Mouse (Mus musculus) gastrocnemius, postnatal 36 days (tissue): ENCODE data around the gene Hnrnpm. TPM values are rescaled to one million over a fixed set of nuclear protein-coding genes. Genes with fewer than 3 reads are reported as not detected.
A peak's percentile ranks its signal among the peaks of the same experiment; 100 is the strongest.
"Not testable (repeated sequence)": the region's sequence is repeated elsewhere in the genome, so short reads cannot be mapped to it uniquely, and the experiment has no call there.

ENCODE experiments used
- DNase-seq, 2 experiments: peaks; one replicate each; pipeline ENCODE4 v3.0.0; 2022
- intact Hi-C: fragments of 180-260 bp; cut with DNase I; formaldehyde crosslinking; loops from one replicate; pipeline ENCODE4 v1.15.1; 2025
- total RNA-seq, 2 experiments: library from RNA; stranded (reverse); gene quantifications; 2 replicates each; pipeline ENCODE4 v1.2.3; 2021

Hnrnpm gene
- total RNA-seq, 2 experiments from 2014 or later, result 57.9 to 64.7 TPM

GRCm38 (mm10) chr17:33675452-33675851, 11.2 kb downstream of the Hnrnpm start:
- intact Hi-C loops, result no loop called here
- peak in 1 of 2 experiments; percentile 9 for DNase-seq

GRCm38 (mm10) chr17:33673837-33674236, 12.8 kb downstream of the Hnrnpm start:
- intact Hi-C loops, result no loop called here
- no peak for DNase-seq

- DNase-seq, result no peak
- intact Hi-C loops, result no loop called here
Observed at GRCm38 (mm10) chr17:33669681-33670080, 17.0 kb downstream of the Hnrnpm start.

- intact Hi-C loops, result no loop called here
- no peak for DNase-seq
Observed at GRCm38 (mm10) chr17:33666813-33667212, 19.8 kb downstream of the Hnrnpm start.

DNA sequence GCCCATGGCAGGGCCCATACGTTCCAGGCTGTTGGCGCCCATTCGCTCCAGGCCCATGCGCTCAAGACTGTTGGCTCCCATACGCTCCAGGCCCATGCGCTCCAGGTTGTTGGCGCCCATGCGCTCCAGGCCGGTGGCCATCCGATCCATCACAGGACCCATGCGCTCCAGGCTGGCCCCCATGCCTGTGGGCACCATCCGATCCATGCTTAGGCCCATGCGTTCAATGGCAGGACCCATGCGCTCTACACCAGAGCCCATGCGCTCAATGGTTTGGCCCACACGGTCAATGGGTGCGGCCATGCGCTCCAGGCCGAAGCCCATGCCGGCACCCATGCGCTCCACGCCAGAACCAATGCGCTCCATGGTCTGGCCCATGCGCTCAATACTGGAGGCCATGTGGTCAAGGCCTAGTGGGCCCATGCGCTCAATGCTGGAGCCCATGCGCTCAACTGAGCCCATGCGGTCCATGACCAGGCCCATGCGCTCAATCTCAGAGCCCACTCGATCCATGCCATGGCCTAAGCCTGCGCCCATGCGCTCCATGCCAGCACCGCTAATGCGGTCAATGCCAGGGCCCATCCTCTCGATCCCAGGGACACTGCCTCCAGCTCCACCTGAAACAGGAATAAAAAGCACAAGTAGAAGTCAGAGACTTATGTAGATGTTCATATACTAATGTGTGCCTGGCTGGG, 36.7 kb downstream of the Hnrnpm start:
- DNase-seq, result no peak
- intact Hi-C loops, result no loop called here

DNA sequence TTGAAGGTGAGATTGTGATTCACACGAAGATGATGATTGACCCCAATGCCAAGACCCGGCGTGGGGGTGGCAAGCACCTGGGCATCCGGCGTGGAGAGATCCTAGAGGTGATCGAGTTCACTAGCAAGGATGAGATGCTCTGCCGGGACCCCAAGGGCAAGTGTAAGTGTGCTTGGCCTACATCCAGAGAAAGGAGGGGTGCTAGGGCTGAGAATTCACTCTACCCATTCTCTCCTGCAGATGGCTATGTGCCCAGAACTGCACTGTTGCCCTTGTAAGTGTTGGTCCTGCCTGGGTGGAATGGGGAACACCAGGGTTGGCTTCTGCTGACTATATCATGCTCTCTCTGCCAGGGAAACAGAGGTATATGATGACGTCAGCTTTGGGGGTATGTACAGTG, 41.6 kb downstream of the Hnrnpm start:
- DNase-seq, result no peak
- intact Hi-C loops, result no loop called here

DNA sequence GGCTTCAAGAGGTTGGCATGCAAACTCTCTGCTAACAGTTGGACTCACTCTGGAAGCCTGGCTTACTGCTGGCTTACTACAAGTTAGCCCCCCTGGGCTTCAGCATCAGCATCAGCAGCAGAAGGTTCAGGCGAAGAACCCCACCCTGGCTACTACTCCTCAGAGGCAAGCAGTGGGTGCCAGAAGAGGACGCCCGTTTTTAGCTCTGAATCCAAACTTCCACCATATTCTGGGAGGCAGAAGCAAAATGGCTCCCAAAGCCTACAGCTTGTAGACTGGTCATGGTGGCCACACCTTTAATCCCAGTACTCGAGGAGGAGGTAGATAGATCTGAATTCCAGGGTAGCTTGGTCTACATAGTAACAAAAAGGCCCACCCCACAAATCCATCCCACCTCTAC, 42.6 kb downstream of the Hnrnpm start:
- intact Hi-C loops, result no loop called here
- no peak for DNase-seq

GRCm38 (mm10) chr17:33639743-33640142, 46.9 kb downstream of the Hnrnpm start:
- intact Hi-C loops, result no loop called here
- no peak for DNase-seq

- DNase-seq, result no peak
- intact Hi-C loops, result no loop called here
Observed at GRCm38 (mm10) chr17:33637516-33638276, 49.0 kb downstream of the Hnrnpm start, which contains the start of gene Pram1. Gene Pram1, plus strand, starts transcription at chr17:33638056.

- intact Hi-C loops, result no loop called here
- DNase-seq, result no peak
Observed at GRCm38 (mm10) chr17:33637038-33637437, 49.6 kb downstream of the Hnrnpm start.

DNA sequence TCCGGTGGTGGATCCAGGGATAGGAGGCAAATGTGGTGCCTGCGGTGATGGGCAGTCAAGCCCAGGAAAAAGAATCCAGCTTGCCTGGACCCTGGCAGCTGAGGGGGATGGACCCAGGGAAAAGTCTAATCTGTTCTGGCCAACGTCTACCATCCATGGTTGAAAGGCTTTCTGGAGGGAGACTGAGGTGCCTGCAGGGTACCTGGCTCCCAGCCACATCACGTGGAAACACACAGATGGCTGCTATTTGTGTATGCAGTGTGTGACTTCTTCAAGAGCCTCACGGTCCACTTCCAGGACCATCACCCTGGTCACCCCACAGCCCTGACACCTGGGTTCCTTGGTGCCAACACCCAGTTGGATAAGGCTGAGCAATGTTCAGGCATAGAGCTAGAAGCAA, 54.9 kb downstream of the Hnrnpm start:
- no peak for DNase-seq
- intact Hi-C loops, result no loop called here

DNA sequence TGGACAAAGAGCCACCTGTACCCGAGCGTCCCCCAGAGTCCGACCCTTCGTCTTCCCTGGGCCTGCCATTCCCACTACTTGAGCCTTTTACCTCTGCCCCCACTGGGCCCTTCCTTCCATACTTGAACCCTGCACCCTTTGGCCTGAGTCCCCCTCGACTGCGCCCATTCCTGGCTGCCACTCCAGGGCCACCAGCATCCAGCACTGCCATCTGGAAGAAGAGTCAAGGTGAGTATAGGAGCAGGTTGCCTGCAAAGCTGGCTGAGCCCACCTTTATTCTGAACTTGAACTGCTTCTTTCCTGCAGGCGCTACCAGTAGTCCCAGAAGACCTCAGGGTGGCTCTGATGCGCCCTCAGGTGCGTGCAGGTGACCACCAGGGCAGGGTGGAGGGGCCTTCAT, 55.4 kb downstream of the Hnrnpm start:
- intact Hi-C loops, result no loop called here
- DNase-seq, result no peak

DNA sequence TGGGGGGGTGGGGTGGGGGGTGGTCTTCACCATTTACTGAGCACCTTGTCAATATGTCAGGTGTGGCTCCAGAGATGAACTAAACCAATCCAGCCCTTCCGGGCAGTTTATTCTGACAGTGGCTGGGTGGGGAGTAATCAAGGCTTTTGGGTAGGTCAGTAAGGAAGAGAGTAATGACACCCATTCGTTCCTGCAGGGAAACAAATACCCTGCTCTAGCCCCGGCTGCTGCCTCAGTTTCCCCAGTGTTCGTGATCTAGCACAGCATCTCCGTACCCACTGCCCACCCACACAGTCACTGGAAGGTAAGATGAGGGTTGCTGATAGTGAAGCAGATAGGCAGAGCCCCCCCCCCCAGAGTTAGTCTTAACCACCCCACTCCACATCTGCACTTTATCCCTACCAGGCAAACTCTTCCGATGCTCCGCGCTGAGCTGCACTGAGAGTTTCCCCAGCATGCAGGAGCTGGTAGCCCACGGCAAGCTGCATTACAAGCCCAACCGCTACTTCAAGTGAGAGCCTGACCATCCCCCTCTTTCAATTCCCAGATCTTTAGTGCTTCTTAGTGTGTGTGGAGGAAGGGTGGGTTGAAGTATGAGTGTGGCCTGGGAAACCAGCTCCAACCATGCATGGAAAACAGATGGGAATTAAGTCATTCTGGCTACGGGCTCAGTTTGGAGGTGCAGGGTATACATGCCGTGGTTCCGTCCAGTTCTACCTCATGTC, 56.3 kb downstream of the Hnrnpm start:
- DNase-seq, result no peak
- intact Hi-C loops, result no loop called here

DNA sequence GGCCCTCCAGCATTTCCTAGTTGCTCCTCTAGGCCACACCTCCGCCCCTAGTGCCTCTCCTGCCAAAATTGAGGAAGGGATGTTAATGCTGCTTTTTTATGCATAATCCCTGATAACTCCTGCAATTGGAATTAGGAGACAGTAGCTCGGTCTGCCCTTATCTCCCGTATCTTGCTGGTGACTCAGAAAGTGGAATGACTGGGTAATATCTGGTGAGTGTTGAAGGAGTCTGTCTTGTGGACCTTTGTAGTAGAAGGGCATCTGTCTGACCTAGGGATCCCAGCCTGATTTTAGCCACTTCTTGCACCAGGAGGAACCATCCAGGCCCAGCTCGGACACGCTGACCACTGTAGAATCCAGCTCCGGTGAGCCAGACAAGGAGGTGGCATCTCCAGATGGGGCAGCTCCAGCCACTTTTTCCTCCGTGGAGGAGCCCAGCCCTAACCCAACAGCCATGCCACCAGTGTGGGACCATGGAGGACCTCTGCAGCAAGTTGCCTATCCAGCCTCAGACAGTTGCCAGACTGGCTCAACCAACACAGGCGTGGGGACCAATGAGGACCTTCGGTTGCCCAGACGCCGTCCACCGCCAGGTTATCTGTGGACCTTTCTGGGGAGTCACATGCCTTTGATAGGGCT, 57.1 kb downstream of the Hnrnpm start:
- intact Hi-C loops, result no loop called here
- no peak for DNase-seq

DNA sequence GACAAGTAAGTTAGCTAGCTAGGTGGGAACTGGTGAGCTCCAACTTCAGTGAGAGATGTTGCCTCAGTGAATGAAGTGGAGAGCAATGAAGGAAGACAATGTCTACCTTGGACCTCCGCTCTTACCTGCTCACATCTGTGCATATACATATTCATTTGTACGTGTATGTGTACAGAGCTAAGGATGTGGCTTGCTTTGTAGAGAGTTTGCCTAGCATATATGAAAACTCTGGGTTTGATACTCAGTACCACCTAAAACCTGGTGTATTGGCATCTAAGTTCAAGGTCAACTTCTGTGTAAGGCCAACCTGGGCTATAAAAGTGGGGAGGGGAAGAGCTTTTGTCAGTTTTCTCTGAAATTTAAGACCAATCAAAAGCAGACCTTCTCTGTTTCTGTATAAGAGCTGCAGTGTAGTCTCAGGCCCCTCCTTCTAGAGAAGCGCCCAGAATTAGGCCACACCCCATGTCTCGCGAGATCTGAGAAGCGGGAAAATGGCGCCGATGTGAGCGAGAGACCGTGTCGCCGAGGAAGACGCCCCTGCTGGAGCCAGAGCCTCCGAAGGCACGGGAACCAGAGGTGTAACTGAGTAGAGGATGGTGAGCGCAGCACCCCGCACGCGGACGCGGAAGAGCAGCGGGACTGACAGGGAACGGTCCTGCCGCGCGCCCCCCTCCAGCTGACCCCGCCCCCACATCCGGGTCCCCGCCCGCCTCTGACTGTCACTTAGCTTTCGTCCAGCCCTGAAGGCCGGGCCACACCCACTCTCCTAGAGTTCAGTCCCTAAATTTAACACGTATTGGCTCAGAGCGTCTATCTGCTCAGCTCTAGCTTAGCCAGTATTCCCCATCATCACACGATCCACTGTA, 57.8 kb downstream of the Hnrnpm start, which contains the start of gene Zfp414:
Gene Zfp414 (plus strand): TSS at position 470 of the 866 bp plus-strand sequence.
- intact Hi-C loops, result no loop called here

DNA sequence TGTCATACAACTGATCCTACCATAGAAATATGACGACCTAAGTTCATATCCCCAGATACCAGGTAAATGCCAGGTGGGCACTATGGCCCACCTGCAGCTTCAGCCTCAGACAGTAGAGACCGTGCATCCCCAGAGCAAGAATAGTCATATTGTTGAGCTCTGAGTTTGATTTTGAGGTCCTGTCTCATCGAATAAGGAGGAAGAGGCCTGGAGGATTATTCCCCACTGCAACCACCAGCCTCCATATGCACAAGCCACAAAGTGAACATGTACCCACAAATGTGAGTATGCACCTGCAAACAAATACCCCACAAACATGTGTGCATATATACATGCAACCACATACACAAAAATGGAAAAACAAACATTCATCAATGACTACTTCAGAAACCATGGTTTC, 59.4 kb downstream of the Hnrnpm start:
- no peak for DNase-seq
- intact Hi-C loops, result no loop called here

More for the DNA sequence above, 57.8 kb downstream of the Hnrnpm start, which contains the start of gene Zfp414:
- DNase-seq, result peak; percentile 90 to 92

GRCm38 (mm10) chr17:33613726-33614125, 72.9 kb downstream of the Hnrnpm start:
- DNase-seq, intact Hi-C loops: not testable (repeated sequence)

GRCm38 (mm10) chr17:33610548-33610947, 76.1 kb downstream of the Hnrnpm start:
- intact Hi-C loops, result no loop called here
- DNase-seq, result no peak

DNA sequence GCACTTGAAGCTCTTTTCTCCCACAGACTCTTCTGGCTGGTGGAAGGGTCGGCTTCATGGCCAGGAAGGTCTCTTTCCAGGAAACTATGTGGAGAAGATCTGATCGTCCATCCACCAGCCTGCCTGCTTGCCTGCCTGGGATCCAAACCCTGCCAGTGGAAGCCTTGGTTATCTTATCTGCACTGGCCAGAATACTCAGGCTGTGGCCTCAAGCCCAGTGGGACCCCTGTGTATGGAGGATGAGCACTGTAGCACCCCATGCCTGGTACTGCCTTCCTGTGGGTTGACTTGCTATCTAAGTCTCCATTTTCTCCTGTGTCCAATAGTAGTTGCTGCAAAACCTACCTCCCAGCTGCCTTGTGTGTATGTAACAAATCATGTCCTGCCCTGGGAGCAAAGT, 79.4 kb downstream of the Hnrnpm start:
- DNase-seq, result no peak
- intact Hi-C loops, result no loop called here

DNA sequence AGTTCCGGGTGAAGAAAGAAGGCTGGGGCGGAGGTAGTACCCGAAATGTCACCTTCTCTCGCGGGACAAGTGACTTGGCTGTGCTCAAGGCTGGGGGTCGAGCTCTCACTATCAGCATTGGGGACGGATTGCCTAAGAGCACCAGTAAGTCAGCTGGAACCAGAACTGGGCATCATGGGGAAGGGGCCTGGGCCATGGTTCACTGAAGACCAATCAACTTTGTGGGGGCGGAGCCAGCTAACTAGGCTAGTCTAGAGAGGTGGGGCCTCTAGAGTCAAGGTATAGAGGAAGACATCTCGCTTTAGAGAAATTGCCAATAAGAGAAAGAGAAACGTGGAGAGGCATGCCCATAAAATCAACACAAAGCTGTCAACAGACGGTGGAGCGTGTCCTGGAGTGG, 84.7 kb downstream of the Hnrnpm start:
- intact Hi-C loops, result no loop called here
- no peak for DNase-seq
